Mouse (Mus musculus): Measurements from ENCODE around the gene Hpd. TPM values are rescaled to one million over a fixed set of nuclear protein-coding genes. Genes with fewer than 3 reads are reported as not detected.
"Not testable (repeated sequence)": the region's sequence is repeated elsewhere in the genome, so short reads cannot be mapped to it uniquely, and the experiment has no call there.

The Hpd gene
- 0.64 TPM in 1 of 2 replicates, not detected in the other for polyA plus RNA-seq (2015; fragmentation: Nextera tagmentation; extraction: Ambion mirVana)

- DNase-seq (ENCODE audit: low spot score), result no peak
Observed at GRCm38 (mm10) chr5:123182651-123183050, at the start of gene Hpd. Gene Hpd (minus strand): TSS chr5:123182727.

- no peak for DNase-seq (ENCODE audit: low spot score)
Observed at GRCm38 (mm10) chr5:123232180-123232579, 49.7 kb upstream of the Hpd start.

DNA sequence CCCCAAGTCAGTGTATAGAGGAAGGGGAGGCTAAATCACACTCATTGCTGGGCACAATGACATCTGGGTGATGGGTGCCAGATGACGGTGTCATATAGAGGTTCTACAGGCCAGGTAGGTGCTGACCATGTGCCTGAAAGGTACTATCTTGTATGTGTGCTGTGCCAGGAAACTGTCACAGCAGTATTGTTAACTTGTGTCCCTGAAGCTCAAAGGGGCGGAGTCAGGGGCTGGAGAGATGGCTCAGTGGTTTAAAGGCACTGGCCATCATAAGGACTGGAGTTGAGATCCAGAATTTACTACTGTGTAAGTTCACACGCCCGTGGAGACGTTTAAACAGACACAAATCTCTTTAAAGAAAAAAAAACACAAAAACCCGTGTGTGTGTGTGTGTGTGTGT lies 46.8 kb upstream of the Hpd start:
- no peak for DNase-seq (ENCODE audit: low spot score)

- DNase-seq (ENCODE audit: low spot score), result peak; percentile 9
Observed at GRCm38 (mm10) chr5:123228524-123228922, 46.0 kb upstream of the Hpd start.

DNA sequence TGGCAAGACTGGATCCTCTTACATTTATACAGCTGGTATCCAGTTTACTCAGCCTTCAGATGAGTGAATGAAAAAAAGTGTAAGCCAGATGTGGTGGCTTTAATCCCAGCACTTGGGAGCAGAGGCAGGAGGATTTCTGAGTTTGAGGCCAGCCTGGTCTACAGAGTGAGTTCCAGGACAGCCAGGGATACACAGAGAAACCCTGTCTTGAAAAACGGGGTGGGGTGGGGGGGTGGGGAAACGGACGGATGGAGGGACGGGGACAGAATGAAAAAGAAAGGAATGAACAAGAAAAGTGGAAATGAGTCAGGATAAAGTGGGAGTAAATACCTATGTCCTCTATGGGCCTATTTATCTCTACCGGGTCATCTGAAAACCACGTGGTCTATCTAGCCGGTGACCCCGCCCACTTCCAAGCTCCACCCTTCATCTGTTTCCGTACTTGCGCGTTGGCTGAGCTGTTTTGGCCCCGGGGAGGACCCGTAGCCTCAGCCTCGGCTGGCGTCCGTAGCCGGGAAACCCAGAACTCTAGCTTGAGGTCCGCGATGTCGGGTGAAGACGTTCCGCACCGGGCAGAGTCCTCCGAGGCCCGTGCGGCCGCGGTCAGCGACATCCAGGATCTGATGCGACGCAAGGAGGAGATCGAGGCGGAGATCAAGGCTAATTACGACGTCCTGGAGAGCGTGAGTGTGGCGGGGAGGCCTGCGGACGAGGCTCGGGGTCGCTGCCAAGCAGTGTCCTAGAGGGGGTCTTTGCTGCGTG lies 45.4 kb upstream of the Hpd start:
- DNase-seq (ENCODE audit: low spot score), result peak; percentile 91

GRCm38 (mm10) chr5:123226851-123227250 lies 44.3 kb upstream of the Hpd start:
- DNase-seq (ENCODE audit: low spot score), result no peak

GRCm38 (mm10) chr5:123223861-123224260 lies 41.3 kb upstream of the Hpd start:
- not testable (repeated sequence) for DNase-seq (ENCODE audit: low spot score)

GRCm38 (mm10) chr5:123223051-123223410 lies 40.5 kb upstream of the Hpd start:
- DNase-seq (ENCODE audit: low spot score), result no peak

DNA sequence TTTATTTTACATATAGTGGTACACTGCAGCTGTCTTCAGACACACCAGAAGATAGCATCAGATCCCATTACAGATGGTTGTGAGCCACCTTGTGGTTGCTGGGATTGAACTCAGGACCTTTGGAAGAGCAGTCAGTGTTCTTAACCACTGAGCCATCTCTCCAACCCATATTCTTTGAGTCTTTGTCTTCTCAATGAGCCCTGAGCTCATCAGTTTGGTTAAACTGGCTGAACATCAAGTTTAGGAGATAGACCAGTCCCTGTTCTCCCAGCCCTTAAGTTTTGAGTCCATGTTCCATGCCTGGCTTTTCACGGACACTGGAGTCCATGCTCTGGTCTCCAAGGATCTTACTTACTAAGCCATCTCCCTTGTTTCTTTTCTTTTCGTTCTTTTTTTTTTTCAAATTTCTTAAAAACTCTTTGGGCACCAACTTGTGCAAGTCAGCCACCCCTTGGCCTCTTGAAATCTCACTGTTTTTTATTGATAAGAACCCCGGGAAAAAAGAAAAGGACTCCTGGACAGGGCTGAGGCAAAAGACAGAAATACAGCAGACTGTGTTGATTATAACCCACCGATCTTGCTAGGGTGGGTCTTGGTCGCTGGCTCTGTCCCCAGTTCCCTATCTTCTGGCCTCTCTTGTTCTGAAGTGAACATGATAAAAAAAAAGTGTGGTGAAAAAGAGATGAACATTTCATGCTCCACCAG lies 40.0 kb upstream of the Hpd start:
- not testable (repeated sequence) for DNase-seq (ENCODE audit: low spot score)

DNA sequence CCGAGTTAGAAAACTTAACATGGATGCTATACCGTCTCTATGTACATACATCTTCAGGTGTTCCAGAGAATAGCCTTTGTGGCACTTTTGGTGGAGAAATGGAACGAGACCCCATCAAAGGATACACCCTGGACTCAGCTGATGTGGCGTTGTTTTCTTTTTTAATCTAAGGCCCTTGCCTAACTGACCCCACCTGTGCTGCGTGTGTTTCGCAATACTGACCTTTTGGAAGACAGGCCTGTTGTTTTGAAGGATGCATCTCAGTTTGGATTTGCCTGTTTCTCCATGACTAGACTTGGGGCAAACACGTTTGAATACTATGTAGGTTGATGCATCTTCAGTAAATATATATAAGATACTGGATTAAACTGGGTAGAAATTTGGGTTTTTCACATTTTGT lies 21.1 kb upstream of the Hpd start:
- DNase-seq (ENCODE audit: low spot score), result not testable (repeated sequence)

DNA sequence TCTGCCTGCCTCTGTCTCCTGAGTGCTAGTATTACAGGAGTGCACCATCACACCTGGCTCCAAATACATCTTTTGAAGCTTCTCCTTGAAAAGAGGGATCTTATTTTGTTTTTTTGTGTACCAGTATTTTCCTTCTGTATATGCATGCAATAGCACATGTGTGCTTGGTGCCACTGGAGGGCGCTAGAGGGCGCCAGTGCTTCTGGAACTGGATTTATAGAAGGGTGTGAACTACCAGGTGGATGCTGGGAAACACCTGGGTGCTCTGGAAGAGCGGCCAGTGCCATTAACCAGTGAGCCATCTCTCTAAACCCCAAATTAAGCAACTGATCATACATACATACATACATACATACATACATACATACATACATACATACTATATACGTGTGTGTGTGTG lies 20.2 kb upstream of the Hpd start:
- not testable (repeated sequence) for DNase-seq (ENCODE audit: low spot score)

DNA sequence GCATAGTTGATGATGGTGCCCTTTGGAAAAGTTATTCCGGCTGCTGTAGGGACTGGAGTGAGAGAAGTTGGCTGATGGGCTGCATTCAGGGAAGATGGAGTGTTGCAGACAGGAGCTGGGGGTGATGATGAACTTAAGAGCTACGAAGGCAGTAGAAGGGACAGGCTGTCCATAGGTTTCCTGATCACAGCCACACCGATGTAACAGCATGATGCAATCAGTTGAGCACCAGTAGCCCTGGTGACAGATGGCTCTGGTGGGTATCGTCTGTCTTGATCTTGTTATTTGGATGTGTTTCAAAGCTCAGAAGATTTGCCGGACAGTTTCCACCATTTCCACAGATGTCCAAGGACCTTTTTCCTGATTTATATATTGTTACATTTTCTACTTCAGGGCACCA lies 19.5 kb upstream of the Hpd start:
- no peak for DNase-seq (ENCODE audit: low spot score)

GRCm38 (mm10) chr5:123201523-123201892 lies 19.0 kb upstream of the Hpd start:
- no peak for DNase-seq (ENCODE audit: low spot score)

- not testable (repeated sequence) for DNase-seq (ENCODE audit: low spot score)
Observed at GRCm38 (mm10) chr5:123200816-123201522, 18.4 kb upstream of the Hpd start.

- DNase-seq (ENCODE audit: low spot score), result no peak
Observed at GRCm38 (mm10) chr5:123198523-123198922, 16.0 kb upstream of the Hpd start.

- DNase-seq (ENCODE audit: low spot score), result no peak
Observed at GRCm38 (mm10) chr5:123196746-123197145, 14.2 kb upstream of the Hpd start.

- DNase-seq (ENCODE audit: low spot score), result no peak
Observed at GRCm38 (mm10) chr5:123195500-123196000, 13.0 kb upstream of the Hpd start.

DNA sequence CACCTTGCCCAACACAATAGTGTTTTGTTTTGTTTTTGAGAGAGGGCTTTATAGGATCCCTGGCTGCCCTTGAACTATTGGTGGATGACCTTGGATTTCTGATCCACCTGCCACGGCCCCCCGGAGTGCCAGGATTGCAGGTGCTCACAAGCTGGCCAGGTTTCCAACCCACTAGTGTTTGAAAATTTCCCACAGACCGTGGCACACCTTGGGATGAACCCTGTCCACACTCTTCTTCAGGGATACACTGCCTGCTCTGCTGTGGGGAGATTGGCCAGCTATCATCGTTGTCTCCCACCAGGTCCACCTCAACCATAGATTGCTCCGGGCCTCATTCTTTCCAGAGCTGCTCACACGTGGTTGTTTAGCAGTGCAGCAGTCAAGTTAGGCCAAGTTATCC lies 12.3 kb upstream of the Hpd start:
- DNase-seq (ENCODE audit: low spot score), result no peak

DNA sequence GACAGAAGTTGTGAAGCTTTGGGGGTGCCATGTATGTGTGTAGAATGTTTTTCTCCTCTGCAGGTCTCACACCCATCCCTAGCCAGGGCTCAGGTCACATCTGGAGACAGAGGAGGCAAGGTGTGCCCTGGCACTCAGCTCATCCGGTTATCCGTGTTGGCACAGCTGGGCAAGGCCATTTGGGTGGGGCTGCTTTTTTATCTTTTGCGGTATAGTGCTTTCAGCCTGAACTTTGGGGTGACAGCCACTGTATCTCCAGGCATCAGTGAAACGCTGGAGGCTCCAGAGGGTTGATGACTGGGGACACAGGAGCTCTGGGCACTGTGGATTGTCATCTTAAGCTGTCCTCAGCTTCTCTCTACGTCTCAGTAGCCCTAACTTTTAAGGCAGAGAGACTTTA lies 10.9 kb upstream of the Hpd start:
- DNase-seq (ENCODE audit: low spot score), result no peak

DNA sequence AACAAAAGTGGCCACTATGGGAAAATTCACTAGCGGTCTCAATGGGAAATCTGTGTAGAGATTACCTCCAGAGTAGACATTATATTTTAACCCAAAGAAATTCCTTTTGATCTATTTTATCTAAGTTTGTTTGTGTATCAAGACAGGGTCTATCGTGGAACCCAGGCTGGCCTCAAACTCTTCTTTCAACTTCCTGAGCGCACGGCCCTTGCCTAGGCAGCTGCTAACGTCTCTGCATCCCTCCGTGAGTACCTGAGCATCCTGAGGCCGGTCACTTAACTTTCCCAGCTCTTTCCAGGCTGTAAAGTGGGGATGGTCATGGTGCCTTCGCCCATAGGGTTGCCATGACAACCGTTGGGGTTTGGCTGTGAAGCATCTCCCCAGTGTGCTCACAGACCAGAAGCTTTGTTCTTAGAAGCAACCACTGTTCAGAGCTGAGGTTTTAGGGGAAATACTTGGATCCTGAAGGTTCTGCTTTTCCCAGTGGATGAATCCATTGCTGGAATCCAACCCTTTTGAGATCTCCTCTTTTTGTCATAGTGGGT lies 10.2 kb upstream of the Hpd start:
- DNase-seq (ENCODE audit: low spot score), result no peak

DNA sequence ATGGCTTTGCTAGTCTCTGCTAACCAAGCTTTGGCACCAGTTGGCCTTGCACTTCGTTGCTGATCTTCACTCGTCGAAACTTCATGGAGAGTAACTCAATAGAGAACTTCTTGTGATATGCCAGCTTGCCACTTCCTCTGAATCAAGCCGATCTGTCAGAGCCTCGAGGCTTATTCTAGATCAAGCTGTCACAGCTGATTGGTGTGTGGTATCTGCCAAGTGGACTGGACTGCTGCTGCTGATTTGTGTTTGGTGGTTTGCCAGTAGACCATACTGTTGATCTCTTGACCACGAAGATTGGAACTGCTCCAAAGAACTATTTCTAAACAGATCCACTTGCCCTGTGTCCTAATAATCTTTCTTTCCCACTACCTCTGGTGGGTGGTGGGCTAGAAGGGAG lies 8.9 kb upstream of the Hpd start:
- no peak for DNase-seq (ENCODE audit: low spot score)

GRCm38 (mm10) chr5:123190912-123191311 lies 8.4 kb upstream of the Hpd start:
- DNase-seq (ENCODE audit: low spot score), result no peak
